Mouse (Mus musculus) adrenal gland, postnatal 10 days (tissue): ENCODE data around the gene B3gnt3. TPM values are rescaled to one million over a fixed set of nuclear protein-coding genes. Genes with fewer than 3 reads are reported as not detected.

Source experiments
- total RNA-seq, 2 experiments: library from RNA; stranded (reverse); gene quantifications; 2 replicates each; pipeline ENCODE4 v1.2.3; 2021

B3gnt3 gene
- total RNA-seq, 2 experiments from 2014 or later = 6.4 to 6.7 TPM

Other genes with a start within 250 kb of the B3gnt3 start
- 10 to 100 TPM; 38.8 to 47.5 TPM for gene Abhd8, start 238.1 kb downstream of the B3gnt3 start, total RNA-seq
- 100 to 1,000 TPM; 141 to 156 TPM for gene Mrpl34, start 236.8 kb downstream of the B3gnt3 start, total RNA-seq
- gene Dda1, start 232.6 kb downstream of the B3gnt3 start, total RNA-seq = 10 to 100 TPM; 46.1 to 48.5 TPM
- gene Ano8, start 215.8 kb downstream of the B3gnt3 start, total RNA-seq = 10 to 100 TPM; 14.1 to 21.4 TPM
- 10 to 100 TPM; 18.5 to 29.5 TPM for gene Gtpbp3, start 213.7 kb downstream of the B3gnt3 start, total RNA-seq
- 100 to 1,000 TPM in 1 of 2 experiments, 10 to 100 TPM in 1; 95.1 to 101 TPM for gene Plvap, start 190.0 kb downstream of the B3gnt3 start, total RNA-seq
- gene Ccdc194, start 176.1 kb downstream of the B3gnt3 start, total RNA-seq = under 1 TPM; 0.15 to 0.42 TPM
- 10 to 100 TPM; 34.5 to 37.3 TPM for gene Bst2, start 164.3 kb downstream of the B3gnt3 start, total RNA-seq
- gene Mvb12a, start 158.9 kb downstream of the B3gnt3 start, total RNA-seq = 10 to 100 TPM; 61.9 to 63.5 TPM
- 1 to 10 TPM; 1.7 to 3.5 TPM for gene Tmem221, start 142.9 kb downstream of the B3gnt3 start, total RNA-seq
- under 1 TPM; 0.82 to 0.84 TPM for gene Nxnl1, start 135.2 kb downstream of the B3gnt3 start, total RNA-seq
- 100 to 1,000 TPM in 1 of 2 experiments, 10 to 100 TPM in 1; 97.4 to 118 TPM for gene Slc27a1, start 132.9 kb downstream of the B3gnt3 start, total RNA-seq
- 100 to 1,000 TPM; 233 to 245 TPM for gene Pgls, start 109.6 kb downstream of the B3gnt3 start, total RNA-seq
- 1 to 10 TPM; 3.9 to 4.2 TPM for gene Fam129c, start 104.1 kb downstream of the B3gnt3 start, total RNA-seq
- gene Colgalt1, start 90.8 kb downstream of the B3gnt3 start, total RNA-seq = 10 to 100 TPM; 56.3 to 58.9 TPM
- gene Unc13a, start 30.0 kb downstream of the B3gnt3 start, total RNA-seq = 1 to 10 TPM; 3.8 to 7.1 TPM
- 10 to 100 TPM; 18.5 to 25.9 TPM for gene Jak3, start 25.5 kb downstream of the B3gnt3 start, total RNA-seq
- gene Insl3, start 12.6 kb downstream of the B3gnt3 start, total RNA-seq = 10 to 100 TPM in 1 of 2 experiments, 1 to 10 TPM in 1; 7.3 to 10.8 TPM
- gene Fcho1, start 23.9 kb upstream of the B3gnt3 start, total RNA-seq = 1 to 10 TPM; 4.8 to 8.4 TPM
- gene Zfp709, start 180.2 kb upstream of the B3gnt3 start, total RNA-seq = 1 to 10 TPM; 7.6 to 9.4 TPM
- 1 to 10 TPM; 3.7 to 7.0 TPM for gene Zfp882, start 206.8 kb upstream of the B3gnt3 start, total RNA-seq
- gene Zfp617, start 206.8 kb upstream of the B3gnt3 start, total RNA-seq = 10 to 100 TPM; 29.8 to 33.9 TPM
- 10 to 100 TPM; 15.4 to 25.9 TPM for gene Zfp961, start 249.2 kb upstream of the B3gnt3 start, total RNA-seq